Mouse (Mus musculus): ENCODE data around the gene Rbm4b. TPM values are rescaled to one million over a fixed set of nuclear protein-coding genes. Genes with fewer than 3 reads are reported as not detected.

Rbm4b gene
- polyA plus RNA-seq, 1 experiment from 2014 or later, result 155 TPM

GRCm38 (mm10) chr19:4720112-4720511 lies 36.2 kb upstream of the Rbm4b start:
- Histone ChIP-seq H3K9me3 (replicated peaks) (no peaks in the 10 kb centered on the region), H3K4me1 (peaks cover 23% of the 10 kb centered on the region), H3K27me3 (no peaks in the 10 kb centered on the region), H3K9ac (no peak overlapping the region), H3K27ac (no peak overlapping the region), H3K4me2 (replicated peaks) (no peak overlapping the region), H3K4me3 (no peak overlapping the region), H3K36me3 (peaks cover 39% of the 10 kb centered on the region)
- 84% methylated on average over 15 of the region's 15 CpGs for WGBS
- no peak for ATAC-seq (ENCODE audit: low FRiP score)

- H3K9me3 ChIP-seq (replicated peaks), result no peaks in the 10 kb centered on the region
- H3K4me2 ChIP-seq (replicated peaks), result peak overlapping the region; percentile 21
- H3K9ac ChIP-seq, result no peak overlapping the region
- no peak overlapping the region for H3K27ac ChIP-seq
- ATAC-seq (ENCODE audit: low FRiP score), result no peak
- peaks cover 42% of the 10 kb centered on the region for H3K36me3 ChIP-seq
- no peaks in the 10 kb centered on the region for H3K27me3 ChIP-seq
- peaks cover 23% of the 10 kb centered on the region for H3K4me1 ChIP-seq
- H3K4me3 ChIP-seq, result peak overlapping the region; percentile 3; the same call in 1 of the 2 replicates
- WGBS, result 19% methylated on average over 11 of the region's 11 CpGs
Observed at GRCm38 (mm10) chr19:4720671-4721244, 35.5 kb upstream of the Rbm4b start.

DNA sequence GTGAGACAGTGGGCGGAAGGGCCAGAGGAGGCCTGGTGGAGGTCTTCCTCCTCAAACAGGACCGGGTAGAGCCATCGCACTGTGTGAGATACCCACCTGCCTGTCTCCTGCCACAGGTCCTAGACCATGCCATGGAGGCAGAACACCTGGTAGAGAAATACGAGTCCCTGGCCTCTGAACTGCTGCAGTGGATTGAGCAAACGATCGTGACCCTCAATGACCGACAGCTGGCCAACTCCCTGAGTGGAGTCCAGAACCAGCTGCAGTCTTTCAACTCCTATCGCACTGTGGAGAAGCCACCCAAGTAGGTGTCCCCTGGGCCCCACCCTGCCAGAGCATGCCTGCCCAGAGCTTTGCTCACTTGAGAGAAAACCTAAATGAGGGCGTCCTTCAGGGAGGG lies 27.1 kb upstream of the Rbm4b start:
- no peak overlapping the region for H3K27ac ChIP-seq
- no peaks in the 10 kb centered on the region for H3K9me3 ChIP-seq (replicated peaks)
- WGBS, result 87% methylated on average over 9 of the region's 9 CpGs
- H3K36me3 ChIP-seq, result peaks cover 88% of the 10 kb centered on the region
- no peaks in the 10 kb centered on the region for H3K4me1 ChIP-seq
- H3K9ac ChIP-seq, result no peak overlapping the region
- H3K4me3 ChIP-seq, result no peak overlapping the region
- no peak overlapping the region for H3K4me2 ChIP-seq (replicated peaks)
- ATAC-seq (ENCODE audit: low FRiP score), result no peak
- no peaks in the 10 kb centered on the region for H3K27me3 ChIP-seq

GRCm38 (mm10) chr19:4733052-4733451 lies 23.2 kb upstream of the Rbm4b start:
- no peak overlapping the region for H3K27ac ChIP-seq
- ATAC-seq (ENCODE audit: low FRiP score), result no peak
- H3K36me3 ChIP-seq, result peaks cover 87% of the 10 kb centered on the region
- no peaks in the 10 kb centered on the region for H3K27me3 ChIP-seq
- H3K4me2 ChIP-seq (replicated peaks), result no peak overlapping the region
- H3K4me1 ChIP-seq, result no peaks in the 10 kb centered on the region
- H3K9ac ChIP-seq, result no peak overlapping the region
- 89% methylated on average over 3 of the region's 3 CpGs for WGBS
- H3K4me3 ChIP-seq, result no peak overlapping the region
- H3K9me3 ChIP-seq (replicated peaks), result no peaks in the 10 kb centered on the region

DNA sequence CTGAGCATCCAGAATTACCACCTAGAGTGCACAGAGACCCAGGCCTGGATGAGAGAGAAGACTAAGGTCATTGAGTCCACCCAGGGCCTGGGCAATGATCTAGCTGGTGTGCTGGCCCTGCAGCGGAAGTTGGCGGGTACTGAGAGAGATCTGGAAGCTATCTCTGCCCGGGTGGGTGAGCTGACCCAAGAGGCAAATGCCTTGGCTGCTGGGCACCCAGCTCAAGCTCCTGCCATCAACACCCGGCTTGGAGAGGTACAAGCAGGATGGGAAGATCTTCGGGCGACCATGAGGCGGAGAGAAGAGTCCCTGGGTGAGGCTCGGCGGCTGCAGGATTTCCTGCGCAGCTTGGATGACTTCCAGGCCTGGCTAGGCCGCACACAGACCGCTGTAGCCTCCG lies 18.4 kb upstream of the Rbm4b start:
- Histone ChIP-seq H3K36me3 (peaks cover 88% of the 10 kb centered on the region), H3K4me3 (no peak overlapping the region)
- 88% methylated on average over 13 of the region's 13 CpGs for WGBS

GRCm38 (mm10) chr19:4739053-4739452 lies 17.2 kb upstream of the Rbm4b start:
- no peak overlapping the region for H3K4me3 ChIP-seq
- no peaks in the 10 kb centered on the region for H3K9me3 ChIP-seq (replicated peaks)
- ATAC-seq (ENCODE audit: low FRiP score), result no peak
- no peaks in the 10 kb centered on the region for H3K4me1 ChIP-seq
- WGBS, result 90% methylated on average over 11 of the region's 11 CpGs
- no peak overlapping the region for H3K9ac ChIP-seq
- no peak overlapping the region for H3K4me2 ChIP-seq (replicated peaks)
- H3K36me3 ChIP-seq, result peaks cover 81% of the 10 kb centered on the region
- H3K27ac ChIP-seq, result no peak overlapping the region
- H3K27me3 ChIP-seq, result no peaks in the 10 kb centered on the region

More for the DNA sequence above, 18.4 kb upstream of the Rbm4b start:
- no peaks in the 10 kb centered on the region for H3K4me1 ChIP-seq
- H3K27me3 ChIP-seq, result no peaks in the 10 kb centered on the region
- ATAC-seq (ENCODE audit: low FRiP score), result no peak
- no peak overlapping the region for H3K4me2 ChIP-seq (replicated peaks)
- no peak overlapping the region for H3K9ac ChIP-seq
- H3K27ac ChIP-seq, result no peak overlapping the region
- H3K9me3 ChIP-seq (replicated peaks), result no peaks in the 10 kb centered on the region

DNA sequence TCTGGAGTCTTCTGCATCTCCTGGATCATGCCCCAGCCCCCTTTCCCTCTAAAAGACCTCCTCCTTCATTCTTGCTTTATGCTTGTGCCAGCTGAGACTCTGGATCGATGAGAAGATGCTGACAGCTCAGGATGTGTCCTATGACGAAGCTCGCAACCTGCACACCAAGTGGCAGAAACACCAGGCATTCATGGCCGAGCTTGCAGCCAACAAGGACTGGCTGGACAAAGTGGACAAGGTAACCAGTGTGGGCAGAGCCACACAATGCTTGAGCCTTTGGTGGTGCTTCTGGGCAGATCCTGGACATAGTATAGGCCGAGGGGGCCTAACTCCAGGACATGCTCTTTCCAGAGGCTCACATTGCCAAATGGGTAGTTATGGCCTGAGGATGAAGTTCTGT lies 16.5 kb upstream of the Rbm4b start:
- ATAC-seq (ENCODE audit: low FRiP score), result no peak
- Histone ChIP-seq H3K36me3 (peaks cover 81% of the 10 kb centered on the region), H3K27ac (no peak overlapping the region), H3K4me2 (replicated peaks) (no peak overlapping the region), H3K4me1 (no peaks in the 10 kb centered on the region), H3K9me3 (replicated peaks) (no peaks in the 10 kb centered on the region), H3K27me3 (no peaks in the 10 kb centered on the region), H3K4me3 (no peak overlapping the region), H3K9ac (no peak overlapping the region)
- WGBS, result 93% methylated on average over 5 of the region's 5 CpGs

DNA sequence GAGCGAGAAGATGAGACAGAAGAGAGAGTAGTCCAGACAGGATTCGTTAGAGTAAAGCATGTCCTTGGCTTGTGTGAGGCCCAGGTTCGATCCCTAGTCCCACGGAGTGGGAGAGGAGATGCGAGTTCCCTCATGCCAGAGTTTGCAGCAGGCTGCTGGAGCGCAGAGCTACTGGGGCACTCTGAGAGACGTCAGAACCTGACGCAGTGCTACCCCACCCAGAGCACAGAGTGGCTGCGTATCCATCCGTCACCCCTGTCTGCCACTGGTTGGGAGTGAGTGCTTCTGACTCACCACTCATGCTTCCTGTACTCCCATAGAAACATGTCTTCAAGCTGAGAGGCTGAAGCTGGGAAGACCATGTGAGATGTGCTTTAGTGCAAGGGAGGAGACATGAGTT lies 14.8 kb upstream of the Rbm4b start:
- no peak for ATAC-seq (ENCODE audit: low FRiP score)
- H3K27me3 ChIP-seq, result no peaks in the 10 kb centered on the region
- no peak overlapping the region for H3K4me2 ChIP-seq (replicated peaks)
- H3K9ac ChIP-seq, result no peak overlapping the region
- H3K36me3 ChIP-seq, result peaks cover 86% of the 10 kb centered on the region
- 80% methylated on average over 10 of the region's 10 CpGs for WGBS
- no peak overlapping the region for H3K4me3 ChIP-seq
- H3K27ac ChIP-seq, result no peak overlapping the region
- no peaks in the 10 kb centered on the region for H3K9me3 ChIP-seq (replicated peaks)
- H3K4me1 ChIP-seq, result no peaks in the 10 kb centered on the region

DNA sequence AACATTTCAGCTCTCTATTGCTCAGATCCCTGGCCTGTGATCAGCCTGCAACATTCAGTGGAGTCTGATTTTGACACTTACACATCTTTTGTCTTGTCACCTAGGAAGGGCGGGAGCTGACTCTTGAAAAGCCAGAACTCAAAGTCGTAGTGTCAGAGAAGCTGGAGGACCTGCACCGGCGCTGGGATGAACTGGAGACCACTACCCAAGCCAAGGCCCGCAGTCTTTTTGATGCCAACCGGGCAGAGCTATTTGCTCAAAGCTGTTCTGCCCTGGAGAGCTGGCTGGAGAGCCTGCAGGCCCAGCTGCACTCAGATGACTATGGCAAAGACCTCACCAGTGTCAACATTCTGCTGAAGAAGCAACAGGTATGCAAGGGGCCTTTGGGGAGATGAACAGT lies 14.1 kb upstream of the Rbm4b start:
- Histone ChIP-seq H3K27ac (no peak overlapping the region), H3K4me3 (no peak overlapping the region), H3K36me3 (peaks cover 87% of the 10 kb centered on the region), H3K4me1 (no peaks in the 10 kb centered on the region), H3K9me3 (replicated peaks) (no peaks in the 10 kb centered on the region), H3K4me2 (replicated peaks) (no peak overlapping the region), H3K27me3 (no peaks in the 10 kb centered on the region), H3K9ac (no peak overlapping the region)
- WGBS, result 92% methylated on average over 6 of the region's 6 CpGs
- ATAC-seq (ENCODE audit: low FRiP score), result no peak

DNA sequence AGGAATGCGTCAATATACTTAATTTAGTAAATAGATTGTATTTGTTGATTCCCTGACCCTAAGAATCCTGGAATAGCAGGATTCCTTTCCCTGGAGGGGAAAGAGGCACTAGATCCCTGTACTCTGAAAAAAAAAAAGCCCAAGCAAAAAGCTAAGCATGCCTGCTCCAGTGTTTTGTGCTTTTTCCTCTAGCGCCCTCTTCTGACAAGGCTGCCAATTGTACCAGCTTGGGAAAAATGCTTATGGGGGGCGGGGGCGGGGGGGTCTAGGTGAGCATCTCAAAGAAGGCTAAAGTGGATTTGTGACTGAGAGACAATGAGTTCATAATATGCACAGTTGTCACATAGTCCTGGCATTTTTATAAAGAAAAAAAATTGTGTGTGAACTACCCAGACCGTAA lies 12.8 kb upstream of the Rbm4b start:
- H3K27ac ChIP-seq, result no peak overlapping the region
- H3K9me3 ChIP-seq (replicated peaks), result no peaks in the 10 kb centered on the region
- no peaks in the 10 kb centered on the region for H3K27me3 ChIP-seq
- 40% methylated on average over 5 of the region's 5 CpGs for WGBS
- H3K4me3 ChIP-seq, result no peak overlapping the region
- H3K4me2 ChIP-seq (replicated peaks), result no peak overlapping the region
- H3K36me3 ChIP-seq, result peaks cover 87% of the 10 kb centered on the region
- ATAC-seq (ENCODE audit: low FRiP score), result no peak
- no peaks in the 10 kb centered on the region for H3K4me1 ChIP-seq
- no peak overlapping the region for H3K9ac ChIP-seq

DNA sequence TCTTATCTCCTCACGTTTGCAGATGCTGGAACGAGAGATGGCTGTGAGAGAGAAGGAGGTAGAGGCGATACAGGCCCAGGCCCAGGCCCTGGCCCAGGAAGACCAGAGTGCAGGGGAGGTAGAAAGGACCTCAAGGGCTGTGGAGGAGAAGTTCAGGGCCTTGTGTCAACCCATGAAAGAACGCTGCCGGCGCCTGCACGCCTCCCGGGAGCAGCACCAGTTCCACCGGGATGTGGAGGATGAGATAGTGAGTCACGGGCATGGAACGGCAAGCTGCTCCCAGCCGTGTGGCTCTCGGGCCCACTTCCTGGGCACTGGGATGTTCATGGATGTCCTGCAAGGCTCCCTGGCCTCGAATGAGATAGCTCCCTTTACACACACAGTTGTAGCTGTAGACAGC lies 12.3 kb upstream of the Rbm4b start:
- Histone ChIP-seq H3K4me1 (no peaks in the 10 kb centered on the region), H3K9ac (no peak overlapping the region), H3K4me3 (no peak overlapping the region), H3K4me2 (replicated peaks) (no peak overlapping the region), H3K36me3 (peaks cover 90% of the 10 kb centered on the region), H3K27me3 (no peaks in the 10 kb centered on the region), H3K9me3 (replicated peaks) (no peaks in the 10 kb centered on the region), H3K27ac (no peak overlapping the region)
- 86% methylated on average over 14 of the region's 14 CpGs for WGBS
- no peak for ATAC-seq (ENCODE audit: low FRiP score)

DNA sequence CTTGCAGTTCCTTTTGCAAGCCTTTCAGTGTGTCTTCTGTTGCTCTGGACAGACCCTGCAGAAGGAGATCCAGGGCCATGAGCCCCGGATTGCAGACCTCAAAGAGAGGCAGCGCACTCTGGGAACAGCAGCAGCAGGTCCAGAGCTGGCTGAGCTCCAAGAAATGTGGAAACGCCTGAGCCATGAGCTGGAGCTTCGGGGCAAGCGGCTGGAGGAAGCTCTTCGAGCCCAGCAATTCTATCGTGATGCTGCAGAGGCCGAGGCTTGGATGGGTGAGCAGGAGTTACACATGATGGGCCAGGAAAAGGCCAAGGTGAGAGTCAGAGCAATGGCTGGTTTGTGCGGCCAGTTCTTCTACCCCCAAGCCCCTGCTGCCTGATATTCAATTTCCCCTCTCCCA lies 11.2 kb upstream of the Rbm4b start:
- Histone ChIP-seq H3K4me1 (no peaks in the 10 kb centered on the region), H3K36me3 (peaks cover 90% of the 10 kb centered on the region)
- WGBS, result 80% methylated on average over 9 of the region's 9 CpGs

DNA sequence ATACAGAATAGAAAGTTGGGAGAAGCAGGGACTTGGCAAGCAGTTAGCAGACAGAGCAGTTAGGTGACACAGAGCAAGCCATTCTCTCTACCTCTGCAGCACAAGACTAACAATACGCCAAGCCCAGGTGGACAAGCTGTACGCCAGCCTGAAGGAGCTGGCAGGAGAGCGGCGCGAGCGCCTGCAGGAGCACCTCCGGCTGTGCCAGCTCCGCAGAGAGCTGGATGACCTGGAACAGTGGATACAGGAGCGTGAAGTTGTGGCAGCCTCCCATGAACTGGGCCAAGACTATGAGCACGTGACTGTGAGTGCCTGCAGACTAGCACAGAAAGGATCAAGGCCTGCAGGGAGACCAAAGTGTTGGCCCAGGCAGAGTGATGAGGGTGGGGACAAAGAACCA lies 10.6 kb upstream of the Rbm4b start:
- Histone ChIP-seq H3K36me3 (peaks cover 90% of the 10 kb centered on the region), H3K4me3 (no peak overlapping the region), H3K4me2 (replicated peaks) (no peak overlapping the region), H3K27ac (no peak overlapping the region), H3K9me3 (replicated peaks) (no peaks in the 10 kb centered on the region), H3K27me3 (no peaks in the 10 kb centered on the region), H3K4me1 (no peaks in the 10 kb centered on the region), H3K9ac (no peak overlapping the region)
- no peak for ATAC-seq (ENCODE audit: low FRiP score)
- 89% methylated on average over 10 of the region's 10 CpGs for WGBS

More for the DNA sequence above, 11.2 kb upstream of the Rbm4b start:
- no peak overlapping the region for H3K27ac ChIP-seq
- ATAC-seq (ENCODE audit: low FRiP score), result no peak
- H3K27me3 ChIP-seq, result no peaks in the 10 kb centered on the region
- H3K9ac ChIP-seq, result no peak overlapping the region
- no peak overlapping the region for H3K4me2 ChIP-seq (replicated peaks)
- no peaks in the 10 kb centered on the region for H3K9me3 ChIP-seq (replicated peaks)
- no peak overlapping the region for H3K4me3 ChIP-seq
